Mouse (Mus musculus) erythroblast, embryonic 14.5 days (primary cell): ENCODE data around the gene Limch1.

ENCODE experiments used
- GATA1 ChIP-seq: IDR thresholded peaks from 2 replicates; pipeline ENCODE4 v1.6.1; 2012; ENCODE audit warnings: low read length, inconsistent platforms, mixed read lengths
- TAL1 ChIP-seq: IDR thresholded peaks from 3 replicates; pipeline ENCODE4 v1.6.1; 2012; ENCODE audit warnings: low read length, inconsistent platforms, mixed read lengths

GRCm38 (mm10) chr5:66876018-66876805, 130.6 kb downstream of the Limch1 start:
- TF ChIP-seq GATA1 (no peak), TAL1 (no peak)
